Mouse (Mus musculus): Measurements from ENCODE around the gene Glyctk. TPM values are rescaled to one million over a fixed set of nuclear protein-coding genes. Genes with fewer than 3 reads are reported as not detected.

Gene Glyctk
- polyA plus RNA-seq, 1 experiment from 2014 or later = 2.8 TPM

MicroRNA genes within 50 kb of the gene (microRNA counts, 519-probe panel; counts per million panel counts)
- 5,196 counts per million, percentile 98 among the panel's probes with 10 or more counts for microRNA mmu-let-7g

Small RNA genes lying within 50 kb of the gene (microRNA-seq; reads per million reads assigned to microRNA genes)
- gene Mir135a-1 = 262 reads per million, percentile 64 among the genes with 10 or more reads in this experiment
- 62,737 reads per million, percentile 100 among the genes with 10 or more reads in this experiment for gene Mirlet7g

Other genes with a start within 250 kb of the Glyctk start
- gene Col6a5, start 197.5 kb downstream of the Glyctk start, polyA plus RNA-seq (2015; fragmentation: Nextera tagmentation; extraction: Ambion mirVana) = 0.16 and 0.40 TPM in 2 replicates
- 1.1 and 1.4 TPM in 2 replicates for gene Col6a4, start 61.4 kb downstream of the Glyctk start, polyA plus RNA-seq (2015; fragmentation: Nextera tagmentation; extraction: Ambion mirVana)
- 35.9 and 36.6 TPM in 2 replicates for gene Wdr82, start 12.8 kb upstream of the Glyctk start, polyA plus RNA-seq (2015; fragmentation: Nextera tagmentation; extraction: Ambion mirVana)
- 17.6 and 21.2 TPM in 2 replicates for gene Ppm1m, start 41.6 kb upstream of the Glyctk start, polyA plus RNA-seq (2015; fragmentation: Nextera tagmentation; extraction: Ambion mirVana)
- gene Twf2, start 45.0 kb upstream of the Glyctk start, polyA plus RNA-seq (2015; fragmentation: Nextera tagmentation; extraction: Ambion mirVana) = 50.5 and 52.0 TPM in 2 replicates
- 0.09 and 0.10 TPM in 2 replicates for gene Tlr9, start 64.5 kb upstream of the Glyctk start, polyA plus RNA-seq (2015; fragmentation: Nextera tagmentation; extraction: Ambion mirVana)
- 101 and 104 TPM in 2 replicates for gene Alas1, start 90.5 kb upstream of the Glyctk start, polyA plus RNA-seq (2015; fragmentation: Nextera tagmentation; extraction: Ambion mirVana)
- gene Poc1a, start 122.9 kb upstream of the Glyctk start, polyA plus RNA-seq (2015; fragmentation: Nextera tagmentation; extraction: Ambion mirVana) = 8.8 and 9.3 TPM in 2 replicates
- 13.3 and 15.0 TPM in 2 replicates for gene Dusp7, start 210.5 kb upstream of the Glyctk start, polyA plus RNA-seq (2015; fragmentation: Nextera tagmentation; extraction: Ambion mirVana)

Data from hindbrain, embryonic 15.5 days (tissue).